Comparison of ENCODE assay signal across 14 mouse cellular contexts in the genomic region with DNA sequence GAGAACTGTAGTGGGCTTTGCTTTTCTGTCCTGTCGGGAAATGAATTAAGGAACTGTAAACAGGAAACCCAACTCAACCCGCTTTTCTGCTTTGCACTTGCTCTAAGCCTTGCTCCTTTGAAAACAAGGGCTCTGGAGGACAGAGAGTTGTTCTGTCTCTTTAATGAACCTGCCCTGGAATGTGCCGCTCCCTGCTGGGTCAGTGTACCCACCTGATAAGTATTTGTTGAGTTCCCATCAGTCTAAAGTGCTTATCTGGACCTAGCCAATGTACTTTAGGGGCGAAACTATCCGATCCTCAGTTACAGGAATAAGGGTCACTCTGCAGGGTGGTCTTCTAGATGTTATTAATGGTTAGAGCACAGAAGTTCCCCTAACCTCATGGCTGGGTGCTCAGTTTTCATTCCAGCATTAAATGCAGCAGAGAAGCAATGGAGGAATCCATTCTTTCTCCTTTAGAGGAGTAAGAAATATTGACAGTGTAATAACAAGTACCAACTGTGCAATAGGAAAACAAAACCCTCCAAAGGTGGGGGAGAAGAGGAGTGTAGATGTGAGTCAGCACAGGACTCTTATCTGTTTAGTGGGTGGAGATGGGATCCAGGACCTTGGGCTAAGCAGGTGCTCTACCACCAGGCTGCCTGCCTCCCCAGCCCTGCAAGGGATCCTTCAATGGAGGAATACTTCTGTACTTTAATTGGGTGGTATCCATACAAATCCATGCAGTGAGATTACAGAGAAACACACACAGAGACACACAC. TPM values are rescaled to one million over a fixed set of nuclear protein-coding genes. Genes with fewer than 3 reads are reported as not detected.
DNase-seq lines count a peak whose midpoint lies in the region; ATAC-seq and TF ChIP-seq lines count a peak whose summit lies in the region.
"Had no signal": no experiment of that assay in that cellular context is flagged by ENCODE, and none has a peak within 500 bp of the region (broad histone marks: within the 10 kb centered on the region; RNA-seq: fewer than 3 reads in every experiment).

No protein-coding gene starts in this region.

- H3K4me2 ChIP-seq in intestine, postnatal 0 days (replicated peaks; ENCODE audit: low read depth), result peak overlapping the region; percentile 37
- peak overlapping the region; percentile 23 for H3K4me2 ChIP-seq in lung, postnatal 0 days (replicated peaks; ENCODE audit: low read depth, low read length)
- H3K4me2 ChIP-seq: embryonic facial prominence, embryonic 15.5 days; limb, embryonic 12.5 days had no signal

- H3K9ac ChIP-seq in intestine, postnatal 0 days (ENCODE audit: low read depth, low read length), result no peak overlapping the region
- no peak overlapping the region for H3K9ac ChIP-seq in lung, postnatal 0 days (replicated peaks; ENCODE audit: low read depth)
- H3K9ac ChIP-seq: embryonic facial prominence, embryonic 15.5 days; limb, embryonic 12.5 days had no signal

- H3K4me3 ChIP-seq in intestine, postnatal 0 days (ENCODE audit: low read depth, low read length), result no peak overlapping the region
- no peak overlapping the region for H3K4me3 ChIP-seq in lung, postnatal 0 days (ENCODE audit: low read depth, low read length)
- H3K4me3 ChIP-seq in midbrain, embryonic 10.5 days, result no peak overlapping the region
- H3K4me3 ChIP-seq: embryonic facial prominence, embryonic 15.5 days; limb, embryonic 12.5 days had no signal

- H3K4me1 ChIP-seq in intestine, postnatal 0 days (replicated peaks; ENCODE audit: control insufficient read depth, insufficient read depth, low read length), result 0 out of 2 replicates have a peak, but pooled peaks cover 5% of the 10 kb centered on the region
- no peaks in the 10 kb centered on the region for H3K4me1 ChIP-seq in lung, postnatal 0 days (ENCODE audit: insufficient read depth, low read depth, low read length)
- H3K4me1 ChIP-seq in midbrain, embryonic 10.5 days, result peaks cover 6% of the 10 kb centered on the region

- peak; percentile 9; the same call in 1 of the 2 replicates for TF ChIP-seq CTCF in intestine, postnatal 0 days (IDR thresholded peaks at IDR 0.05; ENCODE audit: low read depth)
- no peak for TF ChIP-seq CTCF in lung, postnatal 0 days (IDR thresholded peaks at IDR 0.05)

- peak; percentile 31 to 40 for DNase-seq in urinary bladder, postnatal 36 days (ENCODE audit: low spot score in 2 of 2)
- no peak for DNase-seq in urinary bladder, adult 2 months (ENCODE audit: low spot score)
- DNase-seq in lung, postnatal 0 days (ENCODE audit: low spot score), result peak; percentile 91
- DNase-seq in midbrain, embryonic 10.5 days (ENCODE audit: low spot score), result no peak
- DNase-seq in left cerebral cortex, postnatal 25 days (ENCODE audit: low spot score in 2 of 2), result no peak
- DNase-seq in thymus, postnatal 14 days, result no peak
- DNase-seq: adrenal gland, postnatal 14 days; cerebellum, adult 8-10 months; kidney, adult 18-20 months had no signal

- peak overlapping the region; percentile 86 for H3K27ac ChIP-seq in intestine, postnatal 0 days (ENCODE audit: low read depth, low read length)
- H3K27ac ChIP-seq in lung, postnatal 0 days (ENCODE audit: low read length), result peak overlapping the region; percentile 92
- H3K27ac ChIP-seq in midbrain, embryonic 10.5 days (replicated peaks), result no peak overlapping the region
- H3K27ac ChIP-seq: embryonic facial prominence, embryonic 15.5 days; limb, embryonic 12.5 days had no signal

- H3K27me3 ChIP-seq in intestine, postnatal 0 days (replicated peaks; ENCODE audit: control insufficient read depth, insufficient read depth, low read length), result no peaks in the 10 kb centered on the region
- H3K27me3 ChIP-seq in lung, postnatal 0 days (replicated peaks; ENCODE audit: insufficient read depth, low read length), result no peaks in the 10 kb centered on the region
- H3K27me3 ChIP-seq in midbrain, embryonic 10.5 days (ENCODE audit: low read depth, poor library complexity, severe bottlenecking), result 0 out of 2 replicates have a peak, but pooled peaks cover 18% of the 10 kb centered on the region
- H3K27me3 ChIP-seq: embryonic facial prominence, embryonic 15.5 days had no signal

- H3K9me3 ChIP-seq in intestine, postnatal 0 days (ENCODE audit: control insufficient read depth), result no peaks in the 10 kb centered on the region
- H3K9me3 ChIP-seq in lung, postnatal 0 days (ENCODE audit: low read length), result no peaks in the 10 kb centered on the region
- no peaks in the 10 kb centered on the region for H3K9me3 ChIP-seq in midbrain, embryonic 10.5 days (replicated peaks)
- H3K9me3 ChIP-seq: embryonic facial prominence, embryonic 15.5 days; G1E; limb, embryonic 12.5 days had no signal

- 17% methylated on average over 5 of the region's 5 CpGs for WGBS in intestine, postnatal 0 days
- WGBS in lung, postnatal 0 days, result 20% methylated on average over 5 of the region's 5 CpGs
- 65% methylated on average over 5 of the region's 5 CpGs for WGBS in midbrain, embryonic 10.5 days

- H3K36me3 ChIP-seq in intestine, postnatal 0 days (ENCODE audit: control insufficient read depth, insufficient read depth), result no peaks in the 10 kb centered on the region
- H3K36me3 ChIP-seq in lung, postnatal 0 days (ENCODE audit: insufficient read depth, low read length), result no peaks in the 10 kb centered on the region
- H3K36me3 ChIP-seq in midbrain, embryonic 10.5 days, result no peaks in the 10 kb centered on the region
- H3K36me3 ChIP-seq: embryonic facial prominence, embryonic 15.5 days; G1E; limb, embryonic 12.5 days had no signal

- peak; percentile 79 for ATAC-seq in intestine, postnatal 0 days
- ATAC-seq in lung, postnatal 0 days, result peak; percentile 87
- ATAC-seq: midbrain, embryonic 16.5 days had no signal

- peak; percentile 94 for TF ChIP-seq EP300 in lung, postnatal 0 days (IDR thresholded peaks at IDR 0.05)

- intact Hi-C loops in left cerebral cortex, postnatal 25 days (cut with DNase I), result no loop called here

RNA-seq across cellular contexts. Expression of gene Liph, which starts 1.6 kb away (rescaled TPM):
- polyA plus RNA-seq in urinary bladder, adult 2 months (2012; rRNA removed), result 22.4 and 25.8 TPM in 2 replicates
- polyA plus RNA-seq in intestine, postnatal 0 days (2015; fragmentation: Nextera tagmentation; extraction: Ambion mirVana), result 48.8 and 51.6 TPM in 2 replicates
- polyA plus RNA-seq in lung, postnatal 0 days (2015; fragmentation: Nextera tagmentation; extraction: Ambion mirVana), result 30.4 and 31.0 TPM in 2 replicates
- polyA plus RNA-seq in midbrain, embryonic 10.5 days (2016; fragmentation: Nextera tagmentation; extraction: Ambion mirVana), result 0.15 and 0.50 TPM in 2 replicates
- under 1 TPM; 0.30 to 0.41 TPM for total RNA-seq in left cerebral cortex, postnatal 25 days (2021)
- polyA plus RNA-seq: G1E had no signal

RNA-seq across cellular contexts. Expression of gene Senp2, which starts 12.2 kb away (rescaled TPM):
- 36.8 and 37.0 TPM in 2 replicates for polyA plus RNA-seq in urinary bladder, adult 2 months (2012; rRNA removed)
- 17.8 and 20.4 TPM in 2 replicates for polyA plus RNA-seq in intestine, postnatal 0 days (2015; fragmentation: Nextera tagmentation; extraction: Ambion mirVana)
- 29.6 and 30.2 TPM in 2 replicates for polyA plus RNA-seq in lung, postnatal 0 days (2015; fragmentation: Nextera tagmentation; extraction: Ambion mirVana)
- polyA plus RNA-seq in midbrain, embryonic 10.5 days (2016; fragmentation: Nextera tagmentation; extraction: Ambion mirVana), result 64.2 and 65.4 TPM in 2 replicates
- total RNA-seq in left cerebral cortex, postnatal 25 days (2021), result 100 to 1,000 TPM in 1 of 2 experiments, 10 to 100 TPM in 1; 99.1 to 101 TPM

RNA-seq across cellular contexts. Expression of gene Tmem41a, which starts 49.7 kb away (rescaled TPM):
- polyA plus RNA-seq in urinary bladder, adult 2 months (2012; rRNA removed), result 16.0 and 16.2 TPM in 2 replicates
- 215 and 219 TPM in 2 replicates for polyA plus RNA-seq in intestine, postnatal 0 days (2015; fragmentation: Nextera tagmentation; extraction: Ambion mirVana)
- polyA plus RNA-seq in lung, postnatal 0 days (2015; fragmentation: Nextera tagmentation; extraction: Ambion mirVana), result 33.6 and 40.6 TPM in 2 replicates
- polyA plus RNA-seq in midbrain, embryonic 10.5 days (2016; fragmentation: Nextera tagmentation; extraction: Ambion mirVana), result 30.4 and 34.3 TPM in 2 replicates
- 10 to 100 TPM; 15.7 to 17.7 TPM for total RNA-seq in left cerebral cortex, postnatal 25 days (2021)

Comparison
In these comparisons a context has a peak if more than half of its experiments do, and no peak if none do; other contexts are left out.
1. DNase-seq: peak in urinary bladder, postnatal 36 days (2 of 2) and lung, postnatal 0 days (single experiment); none in urinary bladder, adult 2 months (single experiment), midbrain, embryonic 10.5 days (single experiment), left cerebral cortex, postnatal 25 days (0 of 2) and thymus, postnatal 14 days (single experiment).
2. RNA of gene Liph, which starts 1.6 kb away (polyA plus RNA-seq): 48.8 to 51.6 TPM in intestine, postnatal 0 days, 30.4 to 31.0 TPM in lung, postnatal 0 days and 22.4 to 25.8 TPM in urinary bladder, adult 2 months; 0.15 to 0.50 TPM in midbrain, embryonic 10.5 days; every median in the first group is over 10 times any median in the second.